Mouse (Mus musculus) layer of hippocampus, adult 9-11 months (tissue): ENCODE measurements at regions not wholly inside any gene's neighbourhood (a gene's known extent, or its start where the extent isn't known, plus 50 kb on each side); places are given as distances from the start of the nearest gene placed in this dataset.
A peak's percentile ranks its signal among the peaks of the same experiment; 100 is the strongest.

Experiments used
- DNase-seq: peaks from one replicate; pipeline ENCODE4 v3.0.0; 2022

GRCm38 (mm10) chr2:178668451-178668850 is 238.1 kb downstream of the Cdh26 start:
- no peak for DNase-seq

GRCm38 (mm10) chr2:178670952-178671351 is 240.6 kb downstream of the Cdh26 start:
- no peak for DNase-seq

GRCm38 (mm10) chr2:178673621-178674020 is 243.3 kb downstream of the Cdh26 start:
- no peak for DNase-seq

GRCm38 (mm10) chr2:178674621-178675020 is 244.3 kb downstream of the Cdh26 start:
- no peak for DNase-seq

GRCm38 (mm10) chr2:178676970-178677369 is 246.6 kb downstream of the Cdh26 start:
- no peak for DNase-seq

GRCm38 (mm10) chr2:178680368-178680767 is 250.0 kb downstream of the Cdh26 start:
- DNase-seq = no peak

- no peak for DNase-seq
Measured at GRCm38 (mm10) chr2:178684026-178684958, 254.0 kb downstream of the Cdh26 start.

GRCm38 (mm10) chr2:178685211-178685610 is 254.9 kb downstream of the Cdh26 start:
- DNase-seq = no peak

GRCm38 (mm10) chr2:178686167-178686601 is 255.9 kb downstream of the Cdh26 start:
- no peak for DNase-seq

- DNase-seq = no peak
Measured at GRCm38 (mm10) chr2:178688586-178688985, 258.3 kb downstream of the Cdh26 start.

- DNase-seq = peak; percentile 41
Measured at GRCm38 (mm10) chr2:178691190-178691864, 261.0 kb downstream of the Cdh26 start.

GRCm38 (mm10) chr2:178691865-178692228 is 261.5 kb downstream of the Cdh26 start:
- no peak for DNase-seq

GRCm38 (mm10) chr2:178692231-178692630 is 261.9 kb downstream of the Cdh26 start:
- DNase-seq = no peak

GRCm38 (mm10) chr2:178698648-178699047 is 268.3 kb downstream of the Cdh26 start:
- peak; percentile 86 for DNase-seq

- DNase-seq = no peak
Measured at GRCm38 (mm10) chr2:178700825-178701224, 270.5 kb downstream of the Cdh26 start.

GRCm38 (mm10) chr2:178704510-178704909 is 274.2 kb downstream of the Cdh26 start:
- DNase-seq = no peak

GRCm38 (mm10) chr2:178708649-178709048 is 278.3 kb downstream of the Cdh26 start:
- no peak for DNase-seq

- no peak for DNase-seq
Measured at GRCm38 (mm10) chr2:178709192-178709881, 279.0 kb downstream of the Cdh26 start.

- DNase-seq = no peak
Measured at GRCm38 (mm10) chr2:178710001-178710400, 279.7 kb downstream of the Cdh26 start.

GRCm38 (mm10) chr2:178711587-178712080 is 281.3 kb downstream of the Cdh26 start:
- no peak for DNase-seq

- DNase-seq = no peak
Measured at GRCm38 (mm10) chr2:178712391-178712892, 282.1 kb downstream of the Cdh26 start.

- DNase-seq = no peak
Measured at GRCm38 (mm10) chr2:178715500-178716245, 285.3 kb downstream of the Cdh26 start.
